In the genomic region with DNA sequence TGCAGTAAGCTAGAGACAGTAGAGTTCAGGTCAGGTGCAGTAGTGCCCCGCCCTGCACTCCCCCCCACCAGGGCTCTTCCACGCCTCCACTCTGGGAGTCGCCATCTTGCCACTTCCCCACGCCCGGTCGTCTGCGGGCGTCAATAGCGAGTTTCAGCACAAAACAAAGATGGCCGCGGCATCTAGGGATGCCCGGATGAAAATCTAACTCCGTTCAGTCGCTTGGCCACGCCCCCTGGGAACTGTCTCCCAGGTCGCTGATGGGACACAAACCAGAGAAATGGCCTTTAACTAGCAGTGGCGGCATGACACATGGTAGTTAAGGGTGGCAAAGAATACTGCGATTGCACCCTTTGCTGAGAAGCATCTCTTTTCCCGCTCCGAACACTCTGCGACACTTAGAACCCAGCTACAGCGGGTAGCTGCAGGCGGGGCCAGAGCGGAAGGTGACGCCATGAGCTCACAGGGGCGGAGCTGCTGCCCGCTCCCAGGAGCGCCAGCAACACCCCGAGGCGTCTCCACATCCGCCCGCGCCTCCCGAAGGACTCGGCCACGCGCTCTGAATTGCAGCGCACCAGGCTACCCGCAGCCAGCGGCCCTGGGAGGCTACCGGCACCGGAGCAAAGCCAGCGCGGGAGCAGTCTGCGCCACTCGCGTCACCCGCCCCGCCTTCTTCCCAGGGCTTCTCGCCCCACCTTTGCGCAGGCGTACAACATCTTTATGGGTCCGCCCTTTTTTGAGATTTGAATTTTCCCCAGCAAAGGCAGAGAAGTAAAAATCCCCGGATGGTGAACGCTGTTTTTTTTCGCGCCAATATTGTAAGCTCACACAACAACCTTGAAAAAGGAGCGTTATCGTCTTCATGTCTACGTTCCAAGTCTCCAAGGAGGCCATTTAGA, we compare ENCODE assay signal across 8 mouse cellular contexts. TPM values are rescaled to one million over a fixed set of nuclear protein-coding genes. Genes with fewer than 3 reads are reported as not detected.
DNase-seq lines count a peak whose midpoint lies in the region; ATAC-seq lines count a peak whose summit lies in the region.

No protein-coding gene starts in this region.

- peak; percentile 89 for ATAC-seq in hindbrain, embryonic 11.5 days (ENCODE audit: low FRiP score)

- 14% methylated on average over 59 of the region's 60 CpGs for WGBS in hindbrain, embryonic 11.5 days

- H3K4me1 ChIP-seq in hindbrain, embryonic 11.5 days (replicated peaks; ENCODE audit: control insufficient read depth, insufficient read depth, low read length) = no peaks in the 10 kb centered on the region

- peak overlapping the region; percentile 80 for H3K9ac ChIP-seq in hindbrain, embryonic 11.5 days (ENCODE audit: low read depth, low read length)

- H3K27me3 ChIP-seq in hindbrain, embryonic 11.5 days (ENCODE audit: control insufficient read depth, insufficient read depth, low read length) = no peaks in the 10 kb centered on the region; the same call in 1 of the 2 replicates

- peak overlapping the region; percentile 40 for H3K4me2 ChIP-seq in hindbrain, embryonic 11.5 days (replicated peaks; ENCODE audit: low read depth, low read length)

- H3K4me3 ChIP-seq in hindbrain, embryonic 11.5 days (ENCODE audit: low read depth, low read length) = peak overlapping the region; percentile 70

- DNase-seq in MN1 (ENCODE audit: low spot score) = peak; percentile 94
- DNase-seq in cerebellum, adult 9-10 months = peak; percentile 94
- DNase-seq in frontal cortex, adult 2 months (ENCODE audit: extremely low spot score in 1 of 2, low spot score in 1 of 2) = peak; percentile 84 to 89
- peak; percentile 89 for DNase-seq in hindbrain, embryonic 11.5 days (ENCODE audit: low spot score)
- peak; percentile 90 to 91 for DNase-seq in layer of hippocampus, postnatal 14 days (ENCODE audit: low spot score in 2 of 2)
- DNase-seq in lung, postnatal 14 days = peak; percentile 86
- peak; percentile 85 for DNase-seq in retina, adult 2 months (ENCODE audit: low read depth, low spot score)
- peak; percentile 80 to 88 for DNase-seq in thymus, postnatal 36 days

- no peaks in the 10 kb centered on the region for H3K36me3 ChIP-seq in hindbrain, embryonic 11.5 days (ENCODE audit: control insufficient read depth, insufficient read depth, low read length)

- H3K9me3 ChIP-seq in hindbrain, embryonic 11.5 days (ENCODE audit: control insufficient read depth, low read length) = no peaks in the 10 kb centered on the region

- peak overlapping the region; percentile 97 for H3K27ac ChIP-seq in hindbrain, embryonic 11.5 days (ENCODE audit: low read depth, low read length)

RNA-seq across cellular contexts. Expression of a gene that starts 1.3 kb away (rescaled TPM):
- 41.1 and 44.0 TPM in 2 replicates for polyA plus RNA-seq in frontal cortex, adult 2 months (2012; rRNA removed)
- 72.9 and 77.2 TPM in 2 replicates for polyA plus RNA-seq in hindbrain, embryonic 11.5 days (2014; fragmentation: Nextera tagmentation; extraction: Ambion mirVana)
- 10 to 100 TPM; 72.6 to 76.3 TPM for total RNA-seq in layer of hippocampus, postnatal 14 days (2021)

RNA-seq across cellular contexts. Expression of a gene that starts 36.8 kb away (rescaled TPM):
- polyA plus RNA-seq in frontal cortex, adult 2 months (2012; rRNA removed) = 9.2 and 10.0 TPM in 2 replicates
- polyA plus RNA-seq in hindbrain, embryonic 11.5 days (2014; fragmentation: Nextera tagmentation; extraction: Ambion mirVana) = 17.5 and 18.7 TPM in 2 replicates
- total RNA-seq in layer of hippocampus, postnatal 14 days (2021) = 1 to 10 TPM; 5.5 to 6.3 TPM

RNA-seq across cellular contexts. Expression of a gene that starts 45.7 kb away (rescaled TPM):
- 77.6 and 80.3 TPM in 2 replicates for polyA plus RNA-seq in frontal cortex, adult 2 months (2012; rRNA removed)
- 117 and 126 TPM in 2 replicates for polyA plus RNA-seq in hindbrain, embryonic 11.5 days (2014; fragmentation: Nextera tagmentation; extraction: Ambion mirVana)
- total RNA-seq in layer of hippocampus, postnatal 14 days (2021) = 10 to 100 TPM; 62.8 to 70.1 TPM

RNA-seq across cellular contexts. Expression of a gene that starts 45.8 kb away (rescaled TPM):
- 6.4 and 7.3 TPM in 2 replicates for polyA plus RNA-seq in frontal cortex, adult 2 months (2012; rRNA removed)
- polyA plus RNA-seq in hindbrain, embryonic 11.5 days (2014; fragmentation: Nextera tagmentation; extraction: Ambion mirVana) = 0.99 and 2.3 TPM in 2 replicates
- 1 to 10 TPM; 4.1 to 5.0 TPM for total RNA-seq in layer of hippocampus, postnatal 14 days (2021)

RNA-seq across cellular contexts. Expression of a gene that starts 56.3 kb away (rescaled TPM):
- polyA plus RNA-seq in frontal cortex, adult 2 months (2012; rRNA removed) = 91.0 and 101 TPM in 2 replicates
- polyA plus RNA-seq in hindbrain, embryonic 11.5 days (2014; fragmentation: Nextera tagmentation; extraction: Ambion mirVana) = 27.4 and 31.6 TPM in 2 replicates
- 10 to 100 TPM; 47.6 to 56.5 TPM for total RNA-seq in layer of hippocampus, postnatal 14 days (2021)

Comparison
In these comparisons a context has a peak if more than half of its experiments do, and no peak if none do; other contexts are left out.
1. Peak in every context shown above with its lines: DNase-seq, ATAC-seq, H3K4me3 ChIP-seq and H3K27ac ChIP-seq.